Mouse (Mus musculus) cerebellum, postnatal 25 days (tissue): ENCODE data around the gene Cdk14.

Experiments
- DNase-seq, 2 experiments: peaks; one replicate each; pipeline ENCODE4 v3.0.0; 2021; ENCODE audit warnings: mixed read lengths in 2 of 2

The Cdk14 gene

GRCm38 (mm10) chr5:4834819-4835480, 585.2 kb downstream of the Cdk14 start:
- DNase-seq, result no peak

- DNase-seq, result no peak
Observed at GRCm38 (mm10) chr5:4833940-4834339, 586.2 kb downstream of the Cdk14 start.

DNA sequence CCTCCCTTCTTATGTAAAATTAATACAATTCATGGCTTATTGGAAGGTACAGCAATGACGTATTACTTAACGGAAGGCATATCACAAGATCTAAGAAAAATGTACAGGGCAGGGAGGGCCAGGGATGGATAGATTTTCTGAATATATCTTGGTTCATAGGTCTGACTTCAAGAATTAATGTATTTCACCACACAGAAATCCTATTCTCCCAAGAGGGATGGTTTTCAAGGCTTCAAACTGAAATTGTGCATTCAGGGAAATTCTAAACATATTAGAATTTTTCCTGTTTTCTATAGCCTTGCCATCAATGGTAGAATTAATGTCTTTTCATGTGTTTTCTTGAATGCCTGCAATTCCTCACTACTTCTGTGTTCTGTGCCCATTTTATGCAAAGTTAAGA, 593.2 kb downstream of the Cdk14 start:
- no peak for DNase-seq

- DNase-seq, result no peak
Observed at GRCm38 (mm10) chr5:4825951-4826350, 594.2 kb downstream of the Cdk14 start.

- DNase-seq, result no peak
Observed at GRCm38 (mm10) chr5:4825076-4825475, 595.0 kb downstream of the Cdk14 start.

DNA sequence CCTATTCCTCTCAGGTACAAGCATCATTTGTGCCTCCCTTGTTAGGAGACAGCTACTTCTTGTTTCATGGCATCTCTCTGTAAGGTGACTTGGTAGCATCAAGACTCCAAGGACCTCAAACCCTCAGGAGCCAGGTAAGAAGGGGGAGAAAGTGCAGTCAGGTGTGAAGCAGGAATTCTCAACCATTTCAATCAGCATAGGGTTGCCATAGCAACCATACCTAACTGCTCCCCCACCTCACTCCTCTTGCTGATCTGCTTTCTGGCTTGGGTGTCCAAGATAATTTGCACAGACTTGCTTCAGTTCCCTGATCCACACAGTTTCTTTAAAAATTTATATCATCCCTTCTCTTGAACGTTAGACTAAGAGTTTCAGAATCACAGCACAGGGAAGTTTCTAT, 595.9 kb downstream of the Cdk14 start:
- DNase-seq, result no peak

- DNase-seq, result no peak
Observed at GRCm38 (mm10) chr5:4822041-4822440, 598.1 kb downstream of the Cdk14 start.

DNA sequence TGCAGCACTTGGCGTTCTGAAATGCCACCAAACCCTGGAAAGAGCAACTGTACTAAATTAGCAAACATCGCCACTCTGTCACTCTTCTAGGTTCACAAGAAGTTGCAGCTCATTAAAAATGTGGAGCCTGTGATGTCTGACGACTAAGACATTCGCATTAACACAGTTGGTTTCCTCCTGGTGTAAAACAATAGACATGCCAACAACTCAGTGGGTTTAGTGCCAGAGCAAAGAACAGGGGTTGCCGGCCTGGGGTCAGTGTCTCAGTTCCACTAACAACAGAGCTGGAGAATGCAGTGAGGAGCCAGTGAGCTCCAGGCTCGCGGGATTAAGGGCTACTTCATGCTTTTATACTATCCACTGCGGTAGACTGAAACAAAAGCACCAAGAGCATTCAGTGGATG, 598.7 kb downstream of the Cdk14 start:
- DNase-seq, result no peak

DNA sequence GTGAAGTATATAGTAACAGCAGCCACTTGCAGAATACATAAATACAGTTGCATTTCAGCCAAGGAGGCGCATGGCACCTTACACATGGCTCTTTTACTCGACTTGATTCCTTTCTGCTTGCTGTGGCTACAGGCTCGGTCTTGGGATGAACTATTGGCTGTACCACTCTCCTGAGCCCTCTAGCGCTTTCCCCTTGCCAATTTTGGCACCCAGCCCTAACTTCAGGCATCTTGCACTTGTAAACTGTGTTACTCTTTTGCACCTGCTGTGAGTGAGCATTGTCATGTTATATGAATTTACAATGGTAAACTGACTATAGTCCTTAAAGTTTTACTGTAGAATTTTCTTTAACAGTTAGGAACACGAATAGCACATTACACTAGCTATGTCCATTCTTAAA, 603.1 kb downstream of the Cdk14 start:
- DNase-seq, result peak in 1 of 2 experiments; percentile 23

- no peak for DNase-seq
Observed at GRCm38 (mm10) chr5:4814465-4815204, 605.5 kb downstream of the Cdk14 start.

DNA sequence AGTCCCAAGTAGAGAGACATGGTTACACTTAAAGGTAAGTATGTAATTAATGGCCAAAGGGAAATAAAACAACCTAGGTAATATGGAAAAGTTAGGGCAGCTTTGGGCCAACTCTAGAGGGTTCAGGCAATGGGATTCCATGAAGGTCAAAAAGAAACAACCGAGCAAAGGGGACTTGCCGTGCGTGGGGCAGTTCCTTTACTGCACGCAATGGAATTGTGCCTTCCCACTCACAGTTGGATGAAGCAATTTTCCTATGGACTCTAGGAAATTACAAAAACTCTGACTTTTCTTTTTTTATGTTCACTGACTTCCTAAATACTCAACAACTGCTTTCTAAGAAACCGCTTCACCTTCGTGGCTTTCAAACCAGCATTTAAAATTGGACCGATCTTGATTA, 606.8 kb downstream of the Cdk14 start:
- no peak for DNase-seq

GRCm38 (mm10) chr5:4812036-4812729, 607.9 kb downstream of the Cdk14 start:
- no peak for DNase-seq

- DNase-seq, result no peak
Observed at GRCm38 (mm10) chr5:4805228-4805627, 614.9 kb downstream of the Cdk14 start.

- DNase-seq, result no peak
Observed at GRCm38 (mm10) chr5:4803708-4804107, 616.4 kb downstream of the Cdk14 start.

DNA sequence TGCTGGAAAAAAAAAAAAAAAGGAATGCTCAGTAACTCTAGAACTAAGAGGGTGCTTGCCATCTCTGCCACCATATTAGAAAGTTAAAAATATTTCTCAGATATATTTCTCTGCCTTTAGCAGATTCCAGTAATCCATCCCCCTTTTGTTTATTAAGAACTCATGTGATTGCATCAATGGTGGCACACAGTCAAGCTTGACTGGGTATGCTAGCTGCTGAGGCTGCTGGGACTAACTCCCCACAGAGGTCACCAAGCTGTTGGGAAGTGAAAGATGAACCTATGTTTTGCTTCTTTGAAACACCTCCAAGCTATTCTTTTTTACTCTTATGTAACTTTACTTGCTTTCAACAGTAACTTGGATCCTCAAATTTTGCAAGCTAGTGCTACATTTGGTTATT, 618.1 kb downstream of the Cdk14 start:
- DNase-seq, result no peak

- no peak for DNase-seq
Observed at GRCm38 (mm10) chr5:4801096-4801850, 618.8 kb downstream of the Cdk14 start.

DNA sequence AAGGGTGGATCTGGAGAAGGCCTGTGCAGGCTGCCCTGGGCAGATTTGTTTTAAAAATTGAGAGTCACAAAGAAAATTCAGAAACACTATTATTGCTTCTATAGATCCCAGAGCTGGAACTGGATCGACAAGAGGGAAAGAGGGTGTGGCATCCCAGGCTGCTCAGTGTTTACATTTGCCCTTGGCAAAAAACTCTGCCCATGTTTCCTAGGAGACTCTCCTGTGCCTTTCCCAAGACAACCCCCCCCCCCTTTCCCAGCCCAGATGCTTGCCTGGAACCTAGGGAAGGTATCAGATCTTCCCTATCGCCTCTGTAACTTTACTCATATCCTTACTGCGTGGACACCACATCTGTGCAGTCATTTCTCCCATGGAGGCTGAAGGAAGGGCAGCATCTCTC, 628.9 kb downstream of the Cdk14 start:
- no peak for DNase-seq

DNA sequence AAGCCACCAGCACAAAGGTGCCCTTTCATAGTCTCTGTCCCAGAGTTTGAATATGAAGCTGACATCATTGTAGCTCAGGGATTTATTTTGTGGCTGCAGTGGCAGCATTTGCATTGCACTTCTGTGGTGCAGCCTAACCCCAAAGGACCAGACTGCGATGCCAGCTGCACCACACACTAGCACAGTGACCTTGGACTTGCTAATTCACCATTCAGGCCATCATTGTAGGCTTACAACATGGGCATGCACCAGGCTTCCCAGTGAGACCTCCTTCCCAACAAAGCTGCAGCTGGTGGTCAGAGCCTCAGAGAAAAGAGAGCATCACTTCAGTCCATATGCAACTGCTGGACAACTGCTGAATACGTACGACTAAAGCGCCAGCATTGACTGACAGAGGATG, 629.8 kb downstream of the Cdk14 start:
- DNase-seq, result no peak

DNA sequence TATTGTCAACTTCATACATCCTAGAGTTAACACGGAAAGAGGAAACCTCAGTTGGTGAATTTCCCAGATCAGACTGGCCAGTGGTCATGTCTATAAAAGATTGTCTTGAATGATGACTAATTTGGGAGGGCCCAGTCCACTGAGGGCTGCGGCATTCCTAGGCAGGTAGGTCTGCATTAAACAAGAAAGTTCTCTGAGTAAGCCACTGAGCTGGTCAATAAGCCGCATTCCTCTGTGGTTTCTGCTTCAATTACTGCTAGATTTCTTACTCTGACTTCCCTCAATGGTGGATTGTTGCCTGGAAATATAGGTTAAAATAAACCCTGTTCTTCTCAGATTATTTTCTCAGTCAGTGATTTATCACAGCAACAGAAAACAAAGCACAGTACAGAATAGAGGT, 631.6 kb downstream of the Cdk14 start:
- DNase-seq, result no peak

- DNase-seq, result no peak
Observed at GRCm38 (mm10) chr5:4786816-4787215, 633.3 kb downstream of the Cdk14 start.

DNA sequence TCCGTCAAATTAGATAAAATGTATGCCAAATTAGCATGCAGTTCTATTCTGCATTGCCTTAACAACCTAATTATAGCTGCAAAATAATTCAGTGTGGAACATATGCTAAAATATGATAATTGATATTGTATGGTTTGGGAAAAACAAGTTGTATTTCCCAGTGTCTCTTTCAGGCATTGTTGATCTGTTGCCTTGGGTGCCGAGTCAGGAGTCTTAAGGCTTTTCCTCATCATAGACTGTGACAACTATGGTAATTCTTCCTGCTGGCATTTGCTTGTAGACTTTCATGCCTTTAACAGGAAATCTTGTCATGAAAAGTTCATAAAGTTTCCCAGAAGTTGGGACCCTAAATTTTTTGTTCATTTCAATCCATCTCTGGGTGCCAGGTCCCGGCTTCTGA, 641.8 kb downstream of the Cdk14 start:
- DNase-seq, result no peak

DNA sequence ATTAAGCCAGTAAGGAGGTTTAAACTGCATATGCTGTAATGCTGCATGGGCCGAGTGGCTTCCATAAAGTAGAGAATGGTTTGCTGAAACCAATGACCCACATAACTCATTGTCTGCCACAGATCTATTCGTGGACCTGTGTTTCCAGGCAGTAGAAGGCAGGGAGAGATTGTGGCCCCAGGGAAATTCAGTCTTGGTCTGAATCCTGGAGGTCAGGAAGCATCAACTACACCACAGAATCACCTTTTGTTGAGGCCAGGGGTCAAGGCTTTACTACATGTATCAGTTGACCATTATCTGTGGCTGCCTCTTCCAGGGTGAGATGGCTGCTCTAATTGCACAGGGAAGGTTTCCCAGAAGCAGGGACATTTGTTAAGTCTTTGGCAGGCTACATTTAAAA, 643.6 kb downstream of the Cdk14 start:
- DNase-seq, result no peak

DNA sequence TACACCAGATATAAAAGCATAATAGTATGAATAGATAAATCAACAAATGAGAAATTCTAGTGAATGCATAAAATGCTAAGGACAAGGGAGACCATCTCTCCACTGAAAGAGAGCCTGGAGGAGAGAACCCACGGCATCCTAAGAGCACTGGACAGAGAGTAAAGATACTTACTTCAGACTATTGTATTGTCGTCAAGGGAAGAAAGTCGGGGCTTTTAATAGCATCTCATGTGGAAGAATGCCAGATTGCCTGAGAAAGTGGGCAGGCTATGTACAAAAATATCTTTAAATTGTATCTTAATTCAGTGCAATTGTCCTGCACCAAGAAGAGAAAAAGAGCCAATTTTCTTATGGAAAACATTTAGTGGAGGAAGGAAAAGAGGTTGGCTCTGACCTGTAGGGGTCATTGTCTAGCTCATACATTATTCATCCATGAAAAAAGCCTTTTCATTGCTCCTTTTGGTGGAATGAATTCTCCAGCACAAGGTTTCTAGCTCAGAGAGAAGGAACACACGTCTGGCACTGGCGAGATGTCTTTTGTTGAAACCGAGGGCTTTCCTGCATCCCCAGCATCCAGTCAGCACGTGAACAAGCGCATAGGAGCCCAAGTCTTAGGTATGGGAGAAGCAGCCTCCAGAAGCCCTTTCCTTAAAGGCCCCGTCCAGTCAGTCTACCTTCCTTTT, 646.9 kb downstream of the Cdk14 start:
- DNase-seq, result no peak
